Mouse (Mus musculus) heart, adult 10 weeks (tissue): ENCODE measurements around the gene Nagk. TPM values are rescaled to one million over a fixed set of nuclear protein-coding genes. Genes with fewer than 3 reads are reported as not detected.

Experiments used
- polyA plus RNA-seq: library from polyadenylated mRNA; stranded (reverse); fragments of 350-450 nt; fragmentation: Illumina TruSeq; extraction: RNeasy Lipid Tissue Mini Kit (QIAGEN cat#74804); gene quantifications from one replicate; pipeline ENCODE4 v1.2.3, GENCODE M21; 2014; ENCODE audit warnings: low read depth, low replicate concordance

Nagk gene
- 27.0 TPM for polyA plus RNA-seq

GRCm38 (mm10) chr6:83794760-83795296, at the start of gene Nagk:
Nagk (plus strand) TSS chr6:83794982.

GRCm38 (mm10) chr6:83762344-83762743, 32.4 kb upstream of the Nagk start, which contains the start of gene Ankrd53:
Ankrd53 (plus strand) TSS chr6:83762644.

GRCm38 (mm10) chr6:83775638-83776293, 19.0 kb upstream of the Nagk start, which contains the start of gene Tex261:
Tex261 (minus strand) TSS chr6:83775813.

GRCm38 (mm10) chr6:83831606-83832123, 36.9 kb downstream of the Nagk start, which contains the start of gene Paip2b:
Paip2b (minus strand) TSS chr6:83831741.

Other genes starting within 250 kb of the Nagk start
- gene Stambp, start 222.3 kb upstream of the Nagk start, polyA plus RNA-seq: 13.7 TPM
- gene Clec4f, start 138.8 kb upstream of the Nagk start, polyA plus RNA-seq: 0.63 TPM
- gene Cd207, start 117.1 kb upstream of the Nagk start, polyA plus RNA-seq: 3.2 TPM
- not detected for gene Vax2, start 83.7 kb upstream of the Nagk start, polyA plus RNA-seq
- gene Atp6v1b1, start 52.0 kb upstream of the Nagk start, polyA plus RNA-seq: not detected
- gene Ankrd53, start 32.3 kb upstream of the Nagk start, polyA plus RNA-seq: not detected
- gene Tex261, start 19.2 kb upstream of the Nagk start, polyA plus RNA-seq: 74.9 TPM
- 37.2 TPM for gene Paip2b, start 36.8 kb downstream of the Nagk start, polyA plus RNA-seq
- 42.6 TPM for gene Zfp638, start 72.1 kb downstream of the Nagk start, polyA plus RNA-seq
- gene Dysf, start 213.6 kb downstream of the Nagk start, polyA plus RNA-seq: 49.7 TPM